Mouse (Mus musculus): ENCODE measurements around the gene Siae. TPM values are rescaled to one million over a fixed set of nuclear protein-coding genes. Genes with fewer than 3 reads are reported as not detected.
A peak's percentile ranks its signal among the peaks of the same experiment; 100 is the strongest.

Gene Siae
- polyA plus RNA-seq, 1 experiment from 2014 or later: 11.5 TPM

GRCm38 (mm10) chr9:37670261-37670660, 114.8 kb downstream of the Siae start:
- Histone ChIP-seq H3K27me3 (replicated peaks) (no peaks in the 10 kb centered on the region), H3K4me2 (no peak overlapping the region), H3K4me1 (no peaks in the 10 kb centered on the region), H3K27ac (no peak overlapping the region), H3K36me3 (replicated peaks) (no peaks in the 10 kb centered on the region), H3K9me3 (no peaks in the 10 kb centered on the region), H3K9ac (no peak overlapping the region), H3K4me3 (no peak overlapping the region)
- WGBS: 95% methylated on average over 3 of the region's 3 CpGs
- ATAC-seq (replicated peaks): no peak

- no peak overlapping the region for H3K9ac ChIP-seq
- no peaks in the 10 kb centered on the region for H3K36me3 ChIP-seq (replicated peaks)
- H3K4me3 ChIP-seq: no peak overlapping the region
- no peaks in the 10 kb centered on the region for H3K9me3 ChIP-seq
- H3K27ac ChIP-seq: no peak overlapping the region
- H3K4me1 ChIP-seq: no peaks in the 10 kb centered on the region
- no peak for ATAC-seq (replicated peaks)
- no peaks in the 10 kb centered on the region for H3K27me3 ChIP-seq (replicated peaks)
- WGBS: 75% methylated on average over 4 of the region's 4 CpGs
- no peak overlapping the region for H3K4me2 ChIP-seq
Measured at GRCm38 (mm10) chr9:37675287-37675686, 119.8 kb downstream of the Siae start.

- Histone ChIP-seq H3K27me3 (replicated peaks) (no peaks in the 10 kb centered on the region), H3K36me3 (replicated peaks) (no peaks in the 10 kb centered on the region), H3K27ac (no peak overlapping the region), H3K4me1 (no peaks in the 10 kb centered on the region), H3K4me3 (no peak overlapping the region), H3K9ac (no peak overlapping the region), H3K4me2 (no peak overlapping the region), H3K9me3 (no peaks in the 10 kb centered on the region)
- ATAC-seq (replicated peaks): no peak
- 90% methylated on average over 1 of the region's 1 CpGs for WGBS
Measured at GRCm38 (mm10) chr9:37681123-37681522, 125.6 kb downstream of the Siae start.

DNA sequence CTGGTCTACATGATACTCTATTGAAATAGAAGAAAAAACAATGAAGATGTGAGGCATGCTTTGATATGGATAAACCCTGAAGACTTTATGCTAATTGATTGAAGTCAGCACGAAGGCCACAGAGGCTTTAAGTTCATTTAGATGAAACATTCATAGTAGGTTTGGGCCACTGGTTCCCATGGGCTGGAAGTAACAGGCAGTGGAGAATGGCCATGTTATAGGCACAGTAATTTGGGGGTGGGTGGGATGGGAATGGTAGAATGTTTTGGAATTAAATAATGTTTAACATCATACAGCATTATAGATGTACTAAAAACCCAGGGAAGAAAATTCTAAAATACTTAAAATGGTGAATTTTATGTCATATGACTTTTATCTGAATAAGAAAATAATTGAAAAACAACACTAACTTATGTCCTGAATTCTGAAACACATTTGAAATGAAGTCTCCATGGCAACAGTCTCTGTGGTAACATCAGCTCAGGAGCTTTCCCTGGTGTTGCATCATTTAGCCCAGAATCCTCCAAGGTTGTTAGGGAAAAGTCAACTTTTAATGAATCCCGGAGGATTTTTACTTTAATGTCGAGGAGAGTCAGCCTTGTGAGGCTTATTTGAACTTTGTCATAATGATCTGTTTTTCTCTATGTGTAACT, 131.9 kb downstream of the Siae start:
- 47% methylated on average over 3 of the region's 3 CpGs for WGBS
- Histone ChIP-seq H3K9ac (no peak overlapping the region), H3K36me3 (replicated peaks) (no peaks in the 10 kb centered on the region), H3K4me1 (peaks cover 6% of the 10 kb centered on the region), H3K9me3 (no peaks in the 10 kb centered on the region), H3K4me3 (no peak overlapping the region), H3K27me3 (replicated peaks) (no peaks in the 10 kb centered on the region), H3K4me2 (no peak overlapping the region), H3K27ac (peak overlapping the region; percentile 51)
- peak; percentile 91 for ATAC-seq (replicated peaks)

DNA sequence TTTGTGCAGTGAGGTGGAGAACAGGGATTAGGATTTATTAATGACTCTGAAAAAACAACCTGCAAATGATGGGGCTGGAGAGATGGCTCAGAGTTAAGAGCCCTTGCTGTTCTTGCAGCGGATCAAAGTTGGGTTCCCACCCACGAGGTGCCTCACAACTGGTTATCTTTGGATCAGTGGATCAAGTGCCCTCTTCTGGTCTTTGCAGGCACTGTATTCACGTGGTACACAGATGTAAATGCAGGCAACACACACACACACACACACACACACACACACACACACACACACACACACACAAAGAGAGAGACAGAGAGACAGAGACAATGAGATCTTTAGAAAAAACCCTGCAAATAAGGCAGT, 132.4 kb downstream of the Siae start:
- H3K9ac ChIP-seq: no peak overlapping the region
- H3K4me1 ChIP-seq: peaks cover 6% of the 10 kb centered on the region
- no peak overlapping the region for H3K4me3 ChIP-seq
- H3K4me2 ChIP-seq: no peak overlapping the region
- H3K27ac ChIP-seq: peak overlapping the region; percentile 51; the same call in 1 of the 2 replicates
- H3K36me3 ChIP-seq (replicated peaks): no peaks in the 10 kb centered on the region
- 38% methylated on average over 3 of the region's 3 CpGs for WGBS
- no peaks in the 10 kb centered on the region for H3K27me3 ChIP-seq (replicated peaks)
- no peaks in the 10 kb centered on the region for H3K9me3 ChIP-seq
- ATAC-seq (replicated peaks): peak; percentile 78

DNA sequence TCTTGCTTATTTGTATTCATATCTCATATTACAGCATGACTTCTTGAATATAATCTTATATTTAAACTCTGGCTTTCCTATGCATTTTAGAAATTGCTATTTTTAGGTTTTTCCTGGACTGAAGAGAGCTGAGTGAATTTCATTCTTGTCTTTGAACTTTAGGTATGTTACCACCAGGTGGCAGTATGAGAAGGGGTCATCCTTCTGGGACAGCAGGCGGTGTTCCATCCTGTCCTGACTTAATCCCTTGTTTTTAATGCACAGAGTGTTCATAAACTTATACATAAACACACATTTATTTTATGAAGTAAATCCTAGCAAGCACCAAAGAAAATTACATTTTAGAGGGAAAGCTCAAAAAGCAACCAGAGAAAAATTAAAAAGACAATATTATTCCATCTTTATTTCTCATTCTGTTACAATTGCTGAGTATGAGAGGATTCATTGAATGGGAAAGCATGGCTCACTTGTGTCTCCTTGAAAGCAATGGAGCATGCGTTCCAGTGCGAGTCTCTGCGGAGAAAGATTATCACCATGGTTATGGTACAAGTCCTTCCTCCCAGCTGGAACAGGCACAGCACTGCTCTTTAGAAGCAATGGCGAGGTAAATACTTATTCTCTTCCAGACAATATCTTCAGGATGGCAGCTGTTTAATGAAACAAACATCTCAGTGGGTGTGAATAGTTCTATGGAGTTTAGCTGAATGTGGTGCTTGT, 134.6 kb downstream of the Siae start:
- H3K4me2 ChIP-seq: no peak overlapping the region
- H3K4me1 ChIP-seq: peaks cover 6% of the 10 kb centered on the region
- H3K36me3 ChIP-seq (replicated peaks): no peaks in the 10 kb centered on the region
- no peak overlapping the region for H3K4me3 ChIP-seq
- no peaks in the 10 kb centered on the region for H3K27me3 ChIP-seq (replicated peaks)
- no peak overlapping the region for H3K9ac ChIP-seq
- 18% methylated on average over 5 of the region's 5 CpGs for WGBS
- H3K9me3 ChIP-seq: no peaks in the 10 kb centered on the region
- H3K27ac ChIP-seq: no peak overlapping the region
- peak; percentile 59 for ATAC-seq (replicated peaks)

Other genes with a start within 250 kb of the Siae start
- gene Ccdc15, start 207.3 kb upstream of the Siae start, polyA plus RNA-seq (2015; fragmentation: Nextera tagmentation; extraction: Ambion mirVana): 7.9 and 8.7 TPM in 2 replicates
- gene Hepacam, start 188.3 kb upstream of the Siae start, polyA plus RNA-seq (2015; fragmentation: Nextera tagmentation; extraction: Ambion mirVana): 12.3 and 15.1 TPM in 2 replicates
- 5.2 and 6.2 TPM in 2 replicates for gene Robo4, start 153.8 kb upstream of the Siae start, polyA plus RNA-seq (2015; fragmentation: Nextera tagmentation; extraction: Ambion mirVana)
- gene Robo3, start 122.5 kb upstream of the Siae start, polyA plus RNA-seq (2015; fragmentation: Nextera tagmentation; extraction: Ambion mirVana): 4.8 and 10.0 TPM in 2 replicates
- 31.9 and 33.8 TPM in 2 replicates for gene Msantd2, start 66.4 kb upstream of the Siae start, polyA plus RNA-seq (2015; fragmentation: Nextera tagmentation; extraction: Ambion mirVana)
- 47.0 and 49.1 TPM in 2 replicates for gene Esam, start 27.6 kb upstream of the Siae start, polyA plus RNA-seq (2015; fragmentation: Nextera tagmentation; extraction: Ambion mirVana)
- gene Vsig2, start 16.4 kb upstream of the Siae start, polyA plus RNA-seq (2015; fragmentation: Nextera tagmentation; extraction: Ambion mirVana): 0.46 and 0.59 TPM in 2 replicates
- gene Nrgn, start 2.8 kb upstream of the Siae start, polyA plus RNA-seq (2015; fragmentation: Nextera tagmentation; extraction: Ambion mirVana): 5.8 and 6.7 TPM in 2 replicates
- gene Spa17, start 58.0 kb downstream of the Siae start, polyA plus RNA-seq (2015; fragmentation: Nextera tagmentation; extraction: Ambion mirVana): 8.5 and 8.6 TPM in 2 replicates
- 83.6 and 92.9 TPM in 2 replicates for gene Tbrg1, start 101.6 kb downstream of the Siae start, polyA plus RNA-seq (2015; fragmentation: Nextera tagmentation; extraction: Ambion mirVana)
- not detected in 2 replicates for gene Panx3, start 113.5 kb downstream of the Siae start, polyA plus RNA-seq (2015; fragmentation: Nextera tagmentation; extraction: Ambion mirVana)
- not detected in 2 replicates for gene Olfr160, start 160.6 kb downstream of the Siae start, polyA plus RNA-seq (2015; fragmentation: Nextera tagmentation; extraction: Ambion mirVana)
- not detected in 2 replicates for gene Olfr874, start 189.4 kb downstream of the Siae start, polyA plus RNA-seq (2015; fragmentation: Nextera tagmentation; extraction: Ambion mirVana)
- 0.10 TPM in 1 of 2 replicates, not detected in the other for gene Olfr875, start 216.2 kb downstream of the Siae start, polyA plus RNA-seq (2015; fragmentation: Nextera tagmentation; extraction: Ambion mirVana)
- gene Olfr876, start 247.3 kb downstream of the Siae start, polyA plus RNA-seq (2015; fragmentation: Nextera tagmentation; extraction: Ambion mirVana): not detected in 2 replicates